Mouse (Mus musculus): ENCODE data around the gene Slc35f1. TPM values are rescaled to one million over a fixed set of nuclear protein-coding genes. Genes with fewer than 3 reads are reported as not detected.

Gene Slc35f1
- polyA plus RNA-seq (2015; fragmentation: Nextera tagmentation; extraction: Ambion mirVana) = 37.3 and 44.5 TPM in 2 replicates

DNA sequence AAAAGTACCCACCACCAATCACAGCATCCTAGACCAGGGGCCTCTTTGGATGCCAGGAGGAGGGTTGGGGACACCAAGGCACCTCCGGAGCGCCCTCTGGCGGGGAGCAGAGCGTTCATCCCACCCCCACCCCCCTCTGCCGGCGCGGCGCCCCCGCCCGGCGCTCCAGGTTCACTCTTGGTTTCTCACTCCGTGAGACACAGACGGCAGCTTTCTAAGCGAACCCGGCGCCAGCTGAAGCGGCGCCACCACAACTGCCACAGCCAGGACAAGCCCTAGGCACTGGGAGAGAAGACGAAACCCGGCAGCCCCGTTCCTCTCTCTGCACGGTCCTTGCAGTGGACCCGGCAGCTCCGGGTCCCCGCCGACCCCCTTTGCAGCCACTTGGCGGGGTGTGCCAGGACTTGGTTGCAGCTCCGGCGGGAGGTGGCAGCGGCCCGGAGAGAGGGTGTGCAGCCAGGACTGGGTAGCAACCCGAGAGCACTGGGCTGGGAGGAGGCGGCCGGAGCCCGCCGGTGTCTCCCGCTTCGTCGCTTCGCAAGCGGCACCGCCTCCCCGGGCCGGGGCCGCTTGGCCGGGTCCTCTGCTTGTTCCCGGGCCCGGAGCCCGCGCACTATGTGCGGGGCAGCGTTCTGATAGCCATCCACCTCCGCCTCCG is at the start of gene Slc35f1:
TSS of gene Slc35f1 (plus strand) at position 200 of the 658 bp plus-strand sequence.
- H3K36me3 ChIP-seq = no peaks in the 10 kb centered on the region
- H3K4me2 ChIP-seq = peak within 1 kb of the TSS; percentile 86
- peak; percentile 93 for ATAC-seq (ENCODE audit: low FRiP score, low read depth)
- H3K27ac ChIP-seq (replicated peaks) = peak within 1 kb of the TSS; percentile 91
- peaks cover 22% of the 10 kb centered on the region for H3K4me1 ChIP-seq (replicated peaks)
- H3K9ac ChIP-seq = peak within 1 kb of the TSS; percentile 91
- peak within 1 kb of the TSS; percentile 82 for H3K4me3 ChIP-seq
- H3K9me3 ChIP-seq = no peaks in the 10 kb centered on the region
- under 1% methylated on average over 54 of the region's 54 CpGs for WGBS
- H3K27me3 ChIP-seq = no peaks in the 10 kb centered on the region

GRCm38 (mm10) chr10:52671234-52671633 is 19.1 kb upstream of the Slc35f1 start:
- Histone ChIP-seq H3K9me3 (no peaks in the 10 kb centered on the region), H3K36me3 (no peaks in the 10 kb centered on the region), H3K4me1 (replicated peaks) (no peaks in the 10 kb centered on the region), H3K27me3 (no peaks in the 10 kb centered on the region), H3K27ac (replicated peaks) (no peak overlapping the region), H3K9ac (no peak overlapping the region), H3K4me2 (no peak overlapping the region), H3K4me3 (no peak overlapping the region)
- no peak for ATAC-seq (ENCODE audit: low FRiP score, low read depth)

- H3K4me1 ChIP-seq (replicated peaks) = peaks cover 22% of the 10 kb centered on the region
- ATAC-seq (ENCODE audit: low FRiP score, low read depth) = peak; percentile 76
- H3K27ac ChIP-seq (replicated peaks) = peak overlapping the region; percentile 91
- no peaks in the 10 kb centered on the region for H3K36me3 ChIP-seq
- WGBS = under 1% methylated on average over 45 of the region's 45 CpGs
- H3K4me2 ChIP-seq = peak overlapping the region; percentile 86
- no peaks in the 10 kb centered on the region for H3K27me3 ChIP-seq
- H3K9ac ChIP-seq = peak overlapping the region; percentile 91
- H3K4me3 ChIP-seq = peak overlapping the region; percentile 82
- no peaks in the 10 kb centered on the region for H3K9me3 ChIP-seq
Measured at GRCm38 (mm10) chr10:52690992-52691731, 829 bp downstream of the Slc35f1 start.

DNA sequence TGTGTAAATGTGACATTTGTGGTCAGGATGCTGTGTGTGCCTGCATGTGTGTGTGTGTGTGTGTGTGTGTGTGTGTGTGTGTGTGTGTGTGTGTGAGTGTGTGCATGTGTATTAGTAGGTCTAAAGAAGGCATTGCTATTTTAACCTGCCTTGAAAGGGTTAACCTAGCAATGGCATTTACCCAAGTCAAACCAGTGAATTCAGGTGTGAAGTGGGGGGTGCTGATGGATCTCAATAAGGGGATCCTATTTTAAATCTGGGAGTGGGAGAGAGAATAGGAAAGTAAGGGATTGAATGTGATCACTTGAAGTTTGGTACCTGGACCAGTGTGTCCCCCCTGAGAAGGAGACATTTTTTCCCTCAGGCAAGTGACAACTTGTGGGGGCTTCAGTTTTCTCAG is 13.4 kb downstream of the Slc35f1 start:
- Histone ChIP-seq H3K9ac (peak overlapping the region; percentile 59; the same call in 1 of the 2 replicates), H3K27me3 (no peaks in the 10 kb centered on the region), H3K36me3 (no peaks in the 10 kb centered on the region), H3K9me3 (no peaks in the 10 kb centered on the region), H3K4me3 (no peak overlapping the region), H3K4me1 (replicated peaks) (peaks cover 16% of the 10 kb centered on the region), H3K4me2 (peak overlapping the region; percentile 84), H3K27ac (replicated peaks) (peak overlapping the region; percentile 85)
- peak; percentile 2; the same call in 1 of the 2 replicates for ATAC-seq (ENCODE audit: low FRiP score, low read depth)

- H3K9me3 ChIP-seq = no peaks in the 10 kb centered on the region
- H3K4me3 ChIP-seq = peak overlapping the region; percentile 48
- H3K27ac ChIP-seq (replicated peaks) = peak overlapping the region; percentile 85
- no peaks in the 10 kb centered on the region for H3K27me3 ChIP-seq
- peak overlapping the region; percentile 59 for H3K9ac ChIP-seq
- peak overlapping the region; percentile 84 for H3K4me2 ChIP-seq
- peaks cover 16% of the 10 kb centered on the region for H3K4me1 ChIP-seq (replicated peaks)
- no peaks in the 10 kb centered on the region for H3K36me3 ChIP-seq
- ATAC-seq (ENCODE audit: low FRiP score, low read depth) = peak; percentile 86
- WGBS = 1% methylated on average over 31 of the region's 31 CpGs
Measured at GRCm38 (mm10) chr10:52704101-52705051, 14.0 kb downstream of the Slc35f1 start.

DNA sequence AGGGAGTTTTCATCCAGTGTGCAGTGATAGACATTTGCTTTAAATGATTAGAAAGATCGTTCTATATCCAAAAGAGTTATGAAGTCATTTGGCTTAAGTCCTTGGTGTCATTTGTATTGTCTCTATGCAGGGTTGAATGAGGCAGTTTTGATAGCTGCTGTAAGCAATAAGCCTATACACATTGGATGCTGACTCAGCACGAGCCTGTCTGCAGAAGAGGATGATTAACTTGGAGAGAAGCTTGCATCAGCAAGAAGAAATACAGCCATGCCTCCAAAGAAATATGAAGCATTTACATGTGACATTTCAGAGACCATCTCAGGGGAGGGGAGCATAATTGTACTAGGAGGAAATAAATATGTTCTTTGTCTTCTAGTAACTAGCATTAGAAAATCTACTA is 19.1 kb downstream of the Slc35f1 start:
- Histone ChIP-seq H3K36me3 (no peaks in the 10 kb centered on the region), H3K27ac (replicated peaks) (no peak overlapping the region), H3K4me2 (no peak overlapping the region), H3K4me1 (replicated peaks) (peaks cover 10% of the 10 kb centered on the region), H3K9me3 (no peaks in the 10 kb centered on the region), H3K9ac (no peak overlapping the region), H3K27me3 (no peaks in the 10 kb centered on the region), H3K4me3 (no peak overlapping the region)
- ATAC-seq (ENCODE audit: low FRiP score, low read depth) = no peak
- WGBS = 71% methylated on average over 2 of the region's 2 CpGs

DNA sequence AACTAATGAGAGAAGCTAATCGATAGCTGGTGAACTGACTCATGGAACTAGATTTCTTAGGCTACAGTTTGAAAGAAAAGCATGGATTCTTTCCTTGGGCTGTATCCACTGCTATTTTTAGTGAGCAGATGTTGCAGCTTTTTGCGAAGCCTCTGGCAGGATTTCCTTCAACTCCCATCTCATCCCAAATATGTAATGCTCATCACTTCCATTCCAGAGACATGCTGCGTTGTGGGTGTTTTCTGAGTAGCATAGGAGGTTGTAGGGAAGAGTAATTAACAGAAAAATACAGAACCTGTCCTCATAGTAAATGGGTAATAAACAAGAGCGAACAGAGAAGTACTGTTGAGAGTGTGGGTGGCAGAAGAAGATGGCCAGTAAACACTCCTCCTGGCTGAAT is 21.8 kb downstream of the Slc35f1 start:
- Histone ChIP-seq H3K4me2 (no peak overlapping the region), H3K9ac (no peak overlapping the region), H3K27ac (replicated peaks) (0 out of 2 replicates have a peak overlapping the region, but pooled peaks have one; percentile 15), H3K27me3 (no peaks in the 10 kb centered on the region), H3K4me1 (replicated peaks) (0 out of 2 replicates have a peak, but pooled peaks cover 3% of the 10 kb centered on the region), H3K4me3 (no peak overlapping the region), H3K9me3 (no peaks in the 10 kb centered on the region), H3K36me3 (no peaks in the 10 kb centered on the region)
- ATAC-seq (ENCODE audit: low FRiP score, low read depth) = no peak
- WGBS = 82% methylated on average over 4 of the region's 4 CpGs

- Histone ChIP-seq H3K9ac (no peak overlapping the region), H3K36me3 (no peaks in the 10 kb centered on the region), H3K4me3 (no peak overlapping the region), H3K27me3 (no peaks in the 10 kb centered on the region), H3K27ac (replicated peaks) (no peak overlapping the region), H3K9me3 (no peaks in the 10 kb centered on the region), H3K4me1 (replicated peaks) (0 out of 2 replicates have a peak, but pooled peaks cover 3% of the 10 kb centered on the region), H3K4me2 (no peak overlapping the region)
- ATAC-seq (ENCODE audit: low FRiP score, low read depth) = no peak
- 74% methylated on average over 2 of the region's 2 CpGs for WGBS
Measured at GRCm38 (mm10) chr10:52714557-52714956, 24.2 kb downstream of the Slc35f1 start.

GRCm38 (mm10) chr10:52715146-52715545 is 24.8 kb downstream of the Slc35f1 start:
- no peak overlapping the region for H3K4me3 ChIP-seq
- no peak for ATAC-seq (ENCODE audit: low FRiP score, low read depth)
- no peak overlapping the region for H3K4me2 ChIP-seq
- 0 out of 2 replicates have a peak, but pooled peaks cover 3% of the 10 kb centered on the region for H3K4me1 ChIP-seq (replicated peaks)
- H3K27me3 ChIP-seq = no peaks in the 10 kb centered on the region
- H3K9me3 ChIP-seq = no peaks in the 10 kb centered on the region
- H3K27ac ChIP-seq (replicated peaks) = no peak overlapping the region
- 88% methylated on average over 4 of the region's 4 CpGs for WGBS
- no peaks in the 10 kb centered on the region for H3K36me3 ChIP-seq
- no peak overlapping the region for H3K9ac ChIP-seq

GRCm38 (mm10) chr10:52718199-52718917 is 28.0 kb downstream of the Slc35f1 start:
- Histone ChIP-seq H3K27me3 (no peaks in the 10 kb centered on the region), H3K4me3 (no peak overlapping the region), H3K4me1 (replicated peaks) (no peaks in the 10 kb centered on the region), H3K4me2 (no peak overlapping the region), H3K9me3 (no peaks in the 10 kb centered on the region), H3K27ac (replicated peaks) (no peak overlapping the region), H3K36me3 (no peaks in the 10 kb centered on the region), H3K9ac (no peak overlapping the region)
- no peak for ATAC-seq (ENCODE audit: low FRiP score, low read depth)
- WGBS = 78% methylated on average over 1 of the region's 1 CpGs

GRCm38 (mm10) chr10:52726674-52727073 is 36.3 kb downstream of the Slc35f1 start:
- Histone ChIP-seq H3K4me1 (replicated peaks) (no peaks in the 10 kb centered on the region), H3K9ac (no peak overlapping the region), H3K36me3 (no peaks in the 10 kb centered on the region), H3K9me3 (no peaks in the 10 kb centered on the region), H3K27ac (replicated peaks) (no peak overlapping the region), H3K27me3 (no peaks in the 10 kb centered on the region), H3K4me2 (no peak overlapping the region), H3K4me3 (no peak overlapping the region)
- no peak for ATAC-seq (ENCODE audit: low FRiP score, low read depth)
- 91% methylated on average over 5 of the region's 5 CpGs for WGBS
